Mouse (Mus musculus): Measurements from ENCODE around the gene Zfp410.
"Not testable (repeated sequence)": the region's sequence is repeated elsewhere in the genome, so short reads cannot be mapped to it uniquely, and the experiment has no call there.

The Zfp410 gene

DNA sequence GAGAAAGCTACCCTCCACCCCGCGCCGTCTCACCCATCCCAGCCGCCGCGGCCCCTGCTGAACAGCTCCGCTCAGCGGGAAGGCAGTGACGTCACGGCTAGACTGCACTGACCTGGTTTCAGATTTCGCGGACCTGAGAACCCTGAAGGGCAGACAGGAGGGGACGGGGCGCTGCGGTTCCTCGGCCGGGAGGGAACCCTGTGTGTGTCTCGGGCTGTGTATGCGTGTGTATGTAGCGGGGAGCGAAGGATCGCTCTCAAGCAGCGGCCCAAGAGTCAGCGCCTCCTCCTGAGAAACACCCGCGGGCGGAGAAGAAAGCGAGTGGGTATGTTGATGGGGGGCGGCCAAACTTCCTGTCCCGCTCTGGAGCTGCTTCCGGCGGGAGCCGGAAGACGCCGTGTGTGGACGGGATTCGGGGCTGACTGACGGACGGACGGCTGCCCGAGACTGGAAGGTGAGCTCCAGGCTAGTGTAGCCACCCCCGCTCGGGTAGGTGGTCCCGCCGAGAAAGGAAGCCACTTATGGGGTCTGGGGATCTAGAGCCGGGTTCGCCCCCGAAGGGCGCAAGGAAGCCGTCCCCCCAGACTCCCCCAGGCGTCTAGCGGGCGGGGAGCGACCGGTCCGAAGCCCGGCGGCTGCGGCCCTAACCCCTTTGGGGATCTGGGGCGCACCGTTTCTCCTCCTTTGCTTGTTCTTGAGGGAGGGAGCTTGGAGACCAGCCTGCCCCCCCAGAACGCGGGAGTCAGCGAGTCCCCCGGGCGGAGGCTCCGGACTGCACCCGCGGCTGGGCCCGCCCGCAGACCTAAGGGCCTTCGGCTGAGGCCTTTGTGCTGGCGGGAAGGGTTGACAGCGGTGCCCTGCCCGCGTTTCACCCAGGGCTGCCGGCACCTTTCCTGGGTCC, at the start of gene Zfp410:
Zfp410 (plus strand) TSS at position 132 of the 901 bp plus-strand sequence.
- peak; percentile 92 for DNase-seq

- DNase-seq = no peak
These were observed 49.4 kb upstream of the Zfp410 start for GRCm38 (mm10) chr12:84267264-84267663.

DNA sequence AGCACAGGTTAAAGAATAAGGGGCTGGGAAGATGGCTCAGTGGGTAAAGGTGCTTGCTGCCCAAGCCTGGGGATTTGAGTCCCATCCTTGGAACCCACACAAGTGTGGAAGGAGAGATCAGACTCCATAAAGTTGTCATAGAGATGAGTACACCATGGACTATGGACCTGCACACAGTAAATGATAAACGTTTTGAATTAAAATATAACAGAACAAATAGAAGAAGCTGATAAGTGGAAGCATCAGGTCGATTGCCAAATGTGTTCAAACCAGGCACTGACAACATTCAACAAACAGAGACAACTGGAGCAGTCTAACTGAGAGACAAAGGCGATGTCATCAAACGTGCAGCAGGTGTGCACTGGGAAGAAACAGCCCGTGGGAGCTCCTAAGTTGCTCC, 43.3 kb upstream of the Zfp410 start:
- peak; percentile 32 for DNase-seq

DNA sequence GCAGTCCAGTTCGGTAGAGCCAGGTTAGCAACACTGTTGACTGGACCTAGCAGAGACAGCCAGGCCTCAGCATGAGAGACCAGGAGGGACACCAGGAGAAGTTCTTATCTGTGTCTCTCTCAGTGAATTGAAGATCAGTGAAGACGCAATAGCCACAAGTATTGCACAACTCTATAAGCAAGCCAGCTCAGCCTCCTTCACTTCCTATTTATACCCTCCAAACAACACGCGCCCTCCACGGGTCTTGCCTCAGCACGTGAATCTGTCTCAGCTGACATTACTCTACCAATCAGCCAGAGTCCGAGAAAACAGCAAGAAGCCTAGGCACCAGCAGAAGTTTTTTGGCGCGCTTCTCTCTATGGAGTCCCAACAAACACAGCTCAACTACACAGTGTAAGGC, 41.4 kb upstream of the Zfp410 start:
- DNase-seq = no peak

DNA sequence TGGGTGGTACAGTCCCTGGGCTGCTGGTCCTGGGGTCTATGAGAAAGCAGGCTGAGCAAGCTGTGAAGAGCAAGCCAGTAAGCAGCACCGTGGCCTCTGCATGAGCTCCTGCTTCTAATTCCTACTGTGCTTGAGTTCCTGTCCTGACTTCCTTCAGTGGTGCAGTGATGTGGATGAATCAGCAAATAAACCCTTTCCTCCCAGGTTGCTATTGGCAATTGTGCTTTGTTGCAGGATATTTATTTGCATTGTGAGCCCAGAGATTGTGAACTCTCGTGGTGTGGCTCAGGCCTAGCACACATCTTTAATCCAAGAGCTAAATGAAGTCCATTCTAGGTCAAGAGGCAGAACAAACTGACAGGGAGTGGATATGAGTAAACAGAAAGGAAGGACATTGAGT, 40.4 kb upstream of the Zfp410 start:
- no peak for DNase-seq

DNA sequence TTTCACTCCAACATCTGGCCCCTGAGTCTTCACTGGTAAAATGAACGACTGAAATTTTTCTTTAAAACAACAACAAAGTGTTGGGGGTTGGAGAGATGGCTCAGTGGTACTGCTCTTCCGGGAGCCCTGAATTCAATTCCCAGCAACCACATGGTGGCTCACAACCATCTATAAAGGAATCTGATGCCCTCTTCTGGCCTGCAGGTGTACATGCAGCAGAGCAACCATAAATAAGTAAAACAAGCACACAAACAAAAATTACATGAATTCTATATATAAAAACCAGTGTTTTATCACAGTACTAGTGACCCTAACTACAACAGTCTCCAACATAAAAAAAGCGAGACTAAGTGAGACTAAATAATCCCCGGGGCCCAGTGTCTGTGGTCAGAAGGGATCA, 39.9 kb upstream of the Zfp410 start:
- no peak for DNase-seq

DNA sequence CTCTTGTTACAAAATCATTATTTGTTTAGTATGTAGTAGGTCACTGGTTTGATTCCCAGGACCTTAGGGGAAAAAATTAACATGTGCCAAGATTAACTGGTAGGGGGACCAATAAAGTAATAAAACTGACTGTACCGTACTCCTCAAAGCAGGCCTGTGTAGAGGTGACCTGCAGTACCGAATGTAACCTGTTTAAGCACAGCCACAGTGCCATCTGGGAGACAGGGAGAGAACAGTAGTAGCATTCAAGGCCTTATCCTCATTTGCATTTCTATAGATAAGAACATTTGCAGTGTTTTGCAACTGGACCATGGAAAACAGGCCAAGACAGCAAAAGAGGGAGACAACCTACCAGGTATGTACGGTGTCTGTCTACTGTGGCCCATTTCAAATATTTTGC, 38.8 kb upstream of the Zfp410 start:
- no peak for DNase-seq

DNA sequence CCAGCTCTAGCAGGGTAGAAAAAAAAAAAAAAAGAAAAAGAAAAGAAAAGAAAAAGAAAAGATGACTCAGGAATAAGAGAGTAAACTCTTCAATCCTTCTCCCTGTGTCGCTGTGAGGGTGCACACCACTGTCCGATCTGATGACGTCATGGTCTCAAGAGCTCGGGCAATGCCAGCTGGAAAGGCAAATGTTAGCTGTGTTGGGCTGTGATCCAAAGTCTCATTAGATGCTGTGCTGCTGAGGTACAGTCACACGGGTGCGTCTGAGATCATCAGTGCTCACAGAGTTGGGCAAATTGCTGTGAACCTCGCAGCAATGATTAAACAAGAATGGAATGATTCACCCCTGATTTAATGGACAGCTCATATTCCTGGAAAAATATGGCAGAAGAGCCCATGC, 37.8 kb upstream of the Zfp410 start:
- peak; percentile 13 for DNase-seq

DNA sequence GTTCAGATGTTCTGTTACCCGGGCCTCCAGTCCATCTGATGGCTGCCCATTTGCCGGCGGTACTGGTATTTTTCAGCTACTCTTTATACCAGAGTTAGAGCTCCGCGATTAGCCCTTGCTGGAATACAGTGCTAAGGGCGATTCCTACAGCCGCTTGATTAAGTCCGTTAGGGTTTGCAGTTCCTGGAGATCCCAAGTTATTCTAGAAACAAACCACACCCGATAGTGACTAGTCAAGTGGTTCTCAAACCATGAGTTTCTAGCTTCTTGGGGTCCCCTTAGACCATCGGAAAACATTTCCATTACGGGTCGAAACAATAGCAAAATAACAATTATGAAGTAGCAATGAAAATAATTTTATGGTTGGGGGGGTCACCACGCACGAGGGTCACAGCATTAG, 32.3 kb upstream of the Zfp410 start:
- DNase-seq = no peak

- DNase-seq = peak; percentile 92
These were observed 31.6 kb upstream of the Zfp410 start, which contains the start of gene Ptgr2 for GRCm38 (mm10) chr12:84284885-84285592. TSS of gene Ptgr2 (plus strand) at chr12:84285232.

GRCm38 (mm10) chr12:84285593-84285968, 31.1 kb upstream of the Zfp410 start:
- no peak for DNase-seq

- peak; percentile 74 for DNase-seq
These were observed 28.2 kb upstream of the Zfp410 start for GRCm38 (mm10) chr12:84288461-84288860.

- DNase-seq = no peak
These were observed 18.8 kb upstream of the Zfp410 start for GRCm38 (mm10) chr12:84297851-84298250.

DNA sequence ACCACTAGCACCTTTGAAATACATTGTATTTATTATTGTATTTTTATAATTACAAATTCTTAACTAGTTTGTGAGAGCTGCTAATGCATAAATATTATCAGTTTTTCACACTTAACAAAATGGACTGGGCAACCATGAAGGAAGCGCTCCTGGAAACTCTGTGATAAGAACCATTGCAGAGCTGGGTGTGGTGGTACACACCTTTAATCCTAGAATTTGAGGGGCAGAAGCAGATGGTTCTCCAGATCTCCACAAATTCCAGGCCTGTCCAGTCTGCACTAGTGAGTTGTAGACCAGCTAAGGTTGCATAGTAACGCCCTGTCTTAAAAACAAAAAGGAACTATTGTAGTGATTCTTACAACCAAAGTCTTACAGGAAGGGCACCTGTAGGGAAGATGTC, 17.4 kb upstream of the Zfp410 start:
- no peak for DNase-seq

- no peak for DNase-seq
These were observed 12.6 kb upstream of the Zfp410 start for GRCm38 (mm10) chr12:84304101-84304500.

DNA sequence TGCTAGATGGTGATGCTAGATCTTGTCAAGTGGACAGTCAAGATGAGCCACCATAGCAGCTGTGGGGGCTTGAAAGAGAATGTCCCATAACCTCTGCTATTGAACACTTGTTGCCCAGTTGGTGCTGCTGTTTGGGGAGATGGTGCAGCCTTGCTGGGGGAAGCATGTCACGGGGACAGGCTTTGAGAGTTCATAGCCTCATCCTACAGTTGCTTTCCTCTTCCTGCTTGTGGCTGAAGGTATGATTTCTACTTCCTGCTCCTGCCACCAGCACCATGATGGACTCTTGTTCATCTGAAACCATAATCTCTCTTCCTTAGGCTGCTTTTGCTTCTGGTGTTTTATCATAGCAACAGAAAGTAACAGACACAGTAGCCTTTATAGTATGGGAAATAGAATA, 12.1 kb upstream of the Zfp410 start:
- DNase-seq = no peak

DNA sequence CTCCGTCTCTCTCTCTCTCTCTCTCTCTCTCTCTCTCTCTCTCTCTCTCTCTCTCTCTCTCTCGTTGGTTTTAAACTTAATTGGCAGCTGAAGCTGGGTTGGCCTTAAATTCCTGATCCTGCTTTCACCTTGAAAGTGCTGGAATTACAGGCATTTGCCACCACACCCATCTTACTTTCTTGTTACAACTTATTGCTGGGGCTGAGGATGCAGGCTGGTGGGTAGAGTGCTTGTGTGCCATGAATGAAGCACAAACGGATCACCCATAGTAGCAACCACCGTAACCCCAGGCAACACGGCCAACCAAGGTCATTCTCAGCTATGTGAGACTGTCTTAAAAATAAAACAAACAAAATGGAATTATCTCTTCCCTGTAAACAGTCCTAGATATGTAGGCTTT, 5.3 kb upstream of the Zfp410 start:
- no peak for DNase-seq

DNA sequence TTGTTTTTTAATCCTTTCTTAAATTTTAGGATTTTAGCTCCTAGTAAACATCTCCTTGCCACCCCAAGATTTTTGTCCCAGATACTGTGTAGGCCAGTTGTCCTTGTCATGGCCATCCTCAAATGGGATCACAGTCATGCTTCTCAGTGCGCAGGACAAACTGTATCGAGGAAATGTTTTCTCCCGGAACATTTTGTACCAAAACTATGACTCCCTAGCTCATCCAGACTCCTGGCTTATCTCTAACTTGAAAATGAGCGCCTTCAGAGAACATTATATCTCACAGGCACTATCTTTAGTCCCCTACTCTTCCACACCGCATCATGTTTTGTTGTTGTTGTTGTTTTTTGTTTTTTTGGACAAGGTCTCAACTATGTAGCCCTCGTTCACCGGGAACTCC, 646 bp upstream of the Zfp410 start:
- no peak for DNase-seq

DNA sequence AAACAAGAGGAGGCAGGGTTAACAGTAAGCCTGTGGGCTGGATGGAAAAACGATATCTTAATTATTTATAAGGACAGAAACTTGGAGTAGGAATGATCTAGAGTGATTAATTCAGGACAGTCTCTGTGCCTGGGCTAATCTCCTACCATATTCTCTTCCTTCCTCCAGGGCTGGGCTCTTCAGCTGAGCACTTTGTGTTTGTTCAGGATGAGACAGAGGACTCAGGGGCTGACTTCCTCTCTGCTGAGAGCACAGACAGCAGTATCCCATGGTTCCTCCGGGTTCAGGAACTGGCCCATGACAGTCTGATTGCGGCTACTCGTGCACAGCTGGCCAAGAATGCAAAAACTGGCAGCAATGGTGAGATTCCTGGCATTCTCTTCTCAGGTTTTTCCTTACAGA, 10.5 kb downstream of the Zfp410 start:
- no peak for DNase-seq

DNA sequence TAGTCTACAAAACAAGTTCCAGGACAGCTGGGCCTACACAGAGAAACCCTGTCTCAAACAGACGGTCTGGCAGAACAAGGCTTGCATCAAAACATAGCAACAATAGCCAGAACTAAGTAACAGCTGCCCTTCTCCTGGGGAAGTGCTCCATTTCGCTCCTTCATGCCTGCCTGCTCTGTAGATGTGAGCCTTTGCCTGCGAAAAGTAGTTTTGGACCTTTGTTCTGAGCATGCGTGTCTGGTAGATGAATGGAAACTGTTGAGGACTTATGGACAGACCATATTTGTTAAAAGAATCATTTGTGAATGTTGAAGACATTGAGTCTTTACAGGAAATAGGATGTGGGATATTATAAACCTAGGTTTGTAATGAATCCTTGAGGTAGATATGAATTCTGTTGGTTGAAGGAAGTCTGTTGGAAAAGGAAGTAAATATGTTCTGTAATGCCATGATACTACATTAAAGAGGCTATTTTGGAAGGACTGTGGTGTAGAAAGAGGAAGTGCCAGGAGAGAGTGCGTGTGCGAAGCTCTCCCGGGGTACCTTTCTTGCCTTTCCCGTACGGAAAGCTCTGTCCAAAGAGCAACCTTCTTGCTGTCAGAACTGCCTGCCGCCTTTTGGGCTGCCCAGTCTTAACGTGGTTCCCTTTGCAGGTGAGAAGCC, 20.4 kb downstream of the Zfp410 start:
- DNase-seq = no peak

DNA sequence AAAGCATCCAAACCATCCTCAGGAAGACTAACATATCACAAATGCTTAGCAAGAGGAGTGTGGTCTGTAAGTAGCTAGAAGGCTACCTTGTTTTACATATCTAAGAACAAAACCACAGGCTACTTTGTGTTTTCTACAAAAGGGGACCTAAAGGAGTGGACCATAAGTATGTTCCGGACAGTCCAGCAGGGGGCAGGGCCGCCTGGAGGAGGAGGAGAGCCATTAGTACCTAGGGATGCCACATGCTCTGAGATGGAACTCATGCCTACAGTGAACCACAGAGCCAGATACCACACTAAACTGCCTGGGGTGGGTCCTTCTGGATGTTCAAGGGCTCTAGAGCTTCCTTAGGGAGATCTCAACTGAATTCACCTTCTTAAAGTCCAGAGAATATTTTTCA, 30.5 kb downstream of the Zfp410 start:
- peak; percentile 51 for DNase-seq

GRCm38 (mm10) chr12:84358699-84359098, 42.0 kb downstream of the Zfp410 start:
- DNase-seq = not testable (repeated sequence)

All from kidney, adult 18-20 months (tissue).